Mouse (Mus musculus): ENCODE results near the gene Ldb3. TPM values are rescaled to one million over a fixed set of nuclear protein-coding genes. Genes with fewer than 3 reads are reported as not detected.

Ldb3 gene
- polyA plus RNA-seq, 1 experiment from 2014 or later, result 0.28 TPM

- Histone ChIP-seq H3K4me1 (replicated peaks; ENCODE audit: control insufficient read depth, insufficient read depth, low read length) (no peaks in the 10 kb centered on the region), H3K4me3 (ENCODE audit: low read depth, low read length) (peak overlapping the region; percentile 17; the same call in 1 of the 2 replicates), H3K27ac (ENCODE audit: low read depth, low read length) (no peak overlapping the region), H3K27me3 (ENCODE audit: control insufficient read depth, insufficient read depth, low read length) (no peaks in the 10 kb centered on the region), H3K9ac (ENCODE audit: low read depth, low read length) (no peak overlapping the region; the same call in 1 of the 2 replicates), H3K9me3 (ENCODE audit: control insufficient read depth, low read length) (no peaks in the 10 kb centered on the region), H3K4me2 (replicated peaks; ENCODE audit: low read depth, low read length) (peak overlapping the region; percentile 41), H3K36me3 (ENCODE audit: control insufficient read depth, insufficient read depth, low read length) (no peaks in the 10 kb centered on the region)
- 35% methylated on average over 27 of the region's 27 CpGs for WGBS
- ATAC-seq (ENCODE audit: low FRiP score) (no peak), DNase-seq (ENCODE audit: low spot score) (peak; percentile 20)
Observed at GRCm38 (mm10) chr14:34569534-34570194, 18.8 kb downstream of the Ldb3 start.

GRCm38 (mm10) chr14:34568626-34569025, 19.9 kb downstream of the Ldb3 start:
- no peaks in the 10 kb centered on the region for H3K27me3 ChIP-seq (ENCODE audit: control insufficient read depth, insufficient read depth, low read length)
- no peak overlapping the region for H3K9ac ChIP-seq (ENCODE audit: low read depth, low read length)
- H3K4me1 ChIP-seq (replicated peaks; ENCODE audit: control insufficient read depth, insufficient read depth, low read length), result no peaks in the 10 kb centered on the region
- no peak overlapping the region for H3K27ac ChIP-seq (ENCODE audit: low read depth, low read length)
- ATAC-seq (ENCODE audit: low FRiP score), result no peak
- no peak overlapping the region for H3K4me3 ChIP-seq (ENCODE audit: low read depth, low read length)
- DNase-seq (ENCODE audit: low spot score), result no peak
- H3K36me3 ChIP-seq (ENCODE audit: control insufficient read depth, insufficient read depth, low read length), result no peaks in the 10 kb centered on the region
- H3K9me3 ChIP-seq (ENCODE audit: control insufficient read depth, low read length), result no peaks in the 10 kb centered on the region
- 81% methylated on average over 4 of the region's 4 CpGs for WGBS
- H3K4me2 ChIP-seq (replicated peaks; ENCODE audit: low read depth, low read length), result no peak overlapping the region

GRCm38 (mm10) chr14:34567697-34568096, 20.8 kb downstream of the Ldb3 start:
- Histone ChIP-seq H3K27ac (ENCODE audit: low read depth, low read length) (no peak overlapping the region), H3K4me1 (replicated peaks; ENCODE audit: control insufficient read depth, insufficient read depth, low read length) (no peaks in the 10 kb centered on the region), H3K27me3 (ENCODE audit: control insufficient read depth, insufficient read depth, low read length) (no peaks in the 10 kb centered on the region), H3K4me2 (replicated peaks; ENCODE audit: low read depth, low read length) (no peak overlapping the region), H3K4me3 (ENCODE audit: low read depth, low read length) (no peak overlapping the region), H3K9ac (ENCODE audit: low read depth, low read length) (no peak overlapping the region), H3K36me3 (ENCODE audit: control insufficient read depth, insufficient read depth, low read length) (no peaks in the 10 kb centered on the region), H3K9me3 (ENCODE audit: control insufficient read depth, low read length) (no peaks in the 10 kb centered on the region)
- ATAC-seq (ENCODE audit: low FRiP score) (no peak), DNase-seq (ENCODE audit: low spot score) (no peak)
- whole genome bisulfite sequencing, result 69% methylated on average over 5 of the region's 5 CpGs

GRCm38 (mm10) chr14:34566530-34566929, 22.0 kb downstream of the Ldb3 start:
- no peak overlapping the region for H3K27ac ChIP-seq (ENCODE audit: low read depth, low read length)
- H3K4me1 ChIP-seq (replicated peaks; ENCODE audit: control insufficient read depth, insufficient read depth, low read length), result no peaks in the 10 kb centered on the region
- no peaks in the 10 kb centered on the region for H3K36me3 ChIP-seq (ENCODE audit: control insufficient read depth, insufficient read depth, low read length)
- no peaks in the 10 kb centered on the region for H3K27me3 ChIP-seq (ENCODE audit: control insufficient read depth, insufficient read depth, low read length)
- no peak overlapping the region for H3K9ac ChIP-seq (ENCODE audit: low read depth, low read length)
- no peak overlapping the region for H3K4me3 ChIP-seq (ENCODE audit: low read depth, low read length)
- 88% methylated on average over 7 of the region's 7 CpGs for WGBS
- ATAC-seq (ENCODE audit: low FRiP score), result no peak
- H3K9me3 ChIP-seq (ENCODE audit: control insufficient read depth, low read length), result no peaks in the 10 kb centered on the region
- no peak overlapping the region for H3K4me2 ChIP-seq (replicated peaks; ENCODE audit: low read depth, low read length)
- DNase-seq (ENCODE audit: low spot score), result no peak

- no peaks in the 10 kb centered on the region for H3K36me3 ChIP-seq (ENCODE audit: control insufficient read depth, insufficient read depth, low read length)
- no peaks in the 10 kb centered on the region for H3K4me1 ChIP-seq (replicated peaks; ENCODE audit: control insufficient read depth, insufficient read depth, low read length)
- H3K4me2 ChIP-seq (replicated peaks; ENCODE audit: low read depth, low read length), result no peak overlapping the region
- no peaks in the 10 kb centered on the region for H3K27me3 ChIP-seq (ENCODE audit: control insufficient read depth, insufficient read depth, low read length)
- ATAC-seq (ENCODE audit: low FRiP score) (no peak), DNase-seq (ENCODE audit: low spot score) (no peak)
- WGBS, result 79% methylated on average over 17 of the region's 17 CpGs
- no peak overlapping the region for H3K9ac ChIP-seq (ENCODE audit: low read depth, low read length)
- H3K27ac ChIP-seq (ENCODE audit: low read depth, low read length), result no peak overlapping the region
- H3K4me3 ChIP-seq (ENCODE audit: low read depth, low read length), result no peak overlapping the region
- no peaks in the 10 kb centered on the region for H3K9me3 ChIP-seq (ENCODE audit: control insufficient read depth, low read length)
Observed at GRCm38 (mm10) chr14:34565711-34566110, 22.8 kb downstream of the Ldb3 start.

GRCm38 (mm10) chr14:34564646-34565045, 23.8 kb downstream of the Ldb3 start:
- no peak overlapping the region for H3K9ac ChIP-seq (ENCODE audit: low read depth, low read length)
- ATAC-seq (ENCODE audit: low FRiP score), result no peak
- no peak for DNase-seq (ENCODE audit: low spot score)
- no peak overlapping the region for H3K4me2 ChIP-seq (replicated peaks; ENCODE audit: low read depth, low read length)
- no peaks in the 10 kb centered on the region for H3K36me3 ChIP-seq (ENCODE audit: control insufficient read depth, insufficient read depth, low read length)
- WGBS, result 74% methylated on average over 4 of the region's 5 CpGs
- H3K27me3 ChIP-seq (ENCODE audit: control insufficient read depth, insufficient read depth, low read length), result no peaks in the 10 kb centered on the region
- no peaks in the 10 kb centered on the region for H3K9me3 ChIP-seq (ENCODE audit: control insufficient read depth, low read length)
- H3K27ac ChIP-seq (ENCODE audit: low read depth, low read length), result no peak overlapping the region
- no peaks in the 10 kb centered on the region for H3K4me1 ChIP-seq (replicated peaks; ENCODE audit: control insufficient read depth, insufficient read depth, low read length)
- no peak overlapping the region for H3K4me3 ChIP-seq (ENCODE audit: low read depth, low read length)

- DNase-seq (ENCODE audit: low spot score) (no peak), ATAC-seq (ENCODE audit: low FRiP score) (no peak)
- no peak overlapping the region for H3K9ac ChIP-seq (ENCODE audit: low read depth, low read length)
- no peaks in the 10 kb centered on the region for H3K27me3 ChIP-seq (ENCODE audit: control insufficient read depth, insufficient read depth, low read length)
- H3K4me3 ChIP-seq (ENCODE audit: low read depth, low read length), result no peak overlapping the region
- no peak overlapping the region for H3K27ac ChIP-seq (ENCODE audit: low read depth, low read length)
- no peaks in the 10 kb centered on the region for H3K36me3 ChIP-seq (ENCODE audit: control insufficient read depth, insufficient read depth, low read length)
- H3K9me3 ChIP-seq (ENCODE audit: control insufficient read depth, low read length), result no peaks in the 10 kb centered on the region
- 40% methylated on average over 2 of the region's 2 CpGs for WGBS
- H3K4me2 ChIP-seq (replicated peaks; ENCODE audit: low read depth, low read length), result no peak overlapping the region
- no peaks in the 10 kb centered on the region for H3K4me1 ChIP-seq (replicated peaks; ENCODE audit: control insufficient read depth, insufficient read depth, low read length)
Observed at GRCm38 (mm10) chr14:34562393-34562792, 26.1 kb downstream of the Ldb3 start.

GRCm38 (mm10) chr14:34561647-34562046, 26.8 kb downstream of the Ldb3 start:
- no peak overlapping the region for H3K27ac ChIP-seq (ENCODE audit: low read depth, low read length)
- no peaks in the 10 kb centered on the region for H3K27me3 ChIP-seq (ENCODE audit: control insufficient read depth, insufficient read depth, low read length)
- H3K4me2 ChIP-seq (replicated peaks; ENCODE audit: low read depth, low read length), result no peak overlapping the region
- H3K4me3 ChIP-seq (ENCODE audit: low read depth, low read length), result no peak overlapping the region
- no peak overlapping the region for H3K9ac ChIP-seq (ENCODE audit: low read depth, low read length)
- DNase-seq (ENCODE audit: low spot score) (no peak), ATAC-seq (ENCODE audit: low FRiP score) (no peak)
- H3K9me3 ChIP-seq (ENCODE audit: control insufficient read depth, low read length), result no peaks in the 10 kb centered on the region
- 95% methylated on average over 8 of the region's 8 CpGs for WGBS
- H3K4me1 ChIP-seq (replicated peaks; ENCODE audit: control insufficient read depth, insufficient read depth, low read length), result no peaks in the 10 kb centered on the region
- H3K36me3 ChIP-seq (ENCODE audit: control insufficient read depth, insufficient read depth, low read length), result no peaks in the 10 kb centered on the region

- no peak for ATAC-seq (ENCODE audit: low FRiP score)
- Histone ChIP-seq H3K4me1 (replicated peaks; ENCODE audit: control insufficient read depth, insufficient read depth, low read length) (no peaks in the 10 kb centered on the region), H3K9me3 (ENCODE audit: control insufficient read depth, low read length) (no peaks in the 10 kb centered on the region), H3K9ac (ENCODE audit: low read depth, low read length) (no peak overlapping the region), H3K4me3 (ENCODE audit: low read depth, low read length) (no peak overlapping the region), H3K4me2 (replicated peaks; ENCODE audit: low read depth, low read length) (no peak overlapping the region), H3K36me3 (ENCODE audit: control insufficient read depth, insufficient read depth, low read length) (no peaks in the 10 kb centered on the region), H3K27ac (ENCODE audit: low read depth, low read length) (no peak overlapping the region), H3K27me3 (ENCODE audit: control insufficient read depth, insufficient read depth, low read length) (no peaks in the 10 kb centered on the region)
- DNase-seq (ENCODE audit: low spot score), result no peak
- WGBS, result 90% methylated on average over 9 of the region's 9 CpGs
Observed at GRCm38 (mm10) chr14:34558947-34559346, 29.5 kb downstream of the Ldb3 start.
